Mouse (Mus musculus): ENCODE results near the gene Tex12. TPM values are rescaled to one million over a fixed set of nuclear protein-coding genes. Genes with fewer than 3 reads are reported as not detected.

The Tex12 gene
- polyA plus RNA-seq, 1 experiment from 2014 or later = not detected

Other genes with a start within 250 kb of the Tex12 start
- gene Rpl10-ps3, start 216.4 kb downstream of the Tex12 start, polyA plus RNA-seq (2015; fragmentation: Nextera tagmentation; extraction: Ambion mirVana) = 114 and 126 TPM in 2 replicates
- gene Plet1, start 66.8 kb downstream of the Tex12 start, polyA plus RNA-seq (2015; fragmentation: Nextera tagmentation; extraction: Ambion mirVana) = 0.22 and 0.44 TPM in 2 replicates
- 86.8 and 94.1 TPM in 2 replicates for gene Pts, start 32.6 kb downstream of the Tex12 start, polyA plus RNA-seq (2015; fragmentation: Nextera tagmentation; extraction: Ambion mirVana)
- 15.8 and 16.5 TPM in 2 replicates for gene Il18, start 6.5 kb downstream of the Tex12 start, polyA plus RNA-seq (2015; fragmentation: Nextera tagmentation; extraction: Ambion mirVana)
- gene Bco2, start 6.1 kb downstream of the Tex12 start, polyA plus RNA-seq (2015; fragmentation: Nextera tagmentation; extraction: Ambion mirVana) = 0.52 and 0.61 TPM in 2 replicates
- 205 and 215 TPM in 2 replicates for gene Sdhd, start 42.5 kb upstream of the Tex12 start, polyA plus RNA-seq (2015; fragmentation: Nextera tagmentation; extraction: Ambion mirVana)
- gene Timm8b, start 42.6 kb upstream of the Tex12 start, polyA plus RNA-seq (2015; fragmentation: Nextera tagmentation; extraction: Ambion mirVana) = 308 and 327 TPM in 2 replicates
- 2.7 and 4.1 TPM in 2 replicates for gene Pih1d2, start 56.0 kb upstream of the Tex12 start, polyA plus RNA-seq (2015; fragmentation: Nextera tagmentation; extraction: Ambion mirVana)
- gene Nkapd1, start 56.1 kb upstream of the Tex12 start, polyA plus RNA-seq (2015; fragmentation: Nextera tagmentation; extraction: Ambion mirVana) = 19.7 and 20.6 TPM in 2 replicates
- gene Dlat, start 98.5 kb upstream of the Tex12 start, polyA plus RNA-seq (2015; fragmentation: Nextera tagmentation; extraction: Ambion mirVana) = 43.4 and 44.3 TPM in 2 replicates
- 28.5 and 29.7 TPM in 2 replicates for gene Dixdc1, start 178.2 kb upstream of the Tex12 start, polyA plus RNA-seq (2015; fragmentation: Nextera tagmentation; extraction: Ambion mirVana)
- 1.5 and 1.7 TPM in 2 replicates for gene 2310030G06Rik, start 185.2 kb upstream of the Tex12 start, polyA plus RNA-seq (2015; fragmentation: Nextera tagmentation; extraction: Ambion mirVana)
- gene Cryab, start 190.0 kb upstream of the Tex12 start, polyA plus RNA-seq (2015; fragmentation: Nextera tagmentation; extraction: Ambion mirVana) = 10.1 and 17.3 TPM in 2 replicates
- 0.81 and 0.96 TPM in 2 replicates for gene Hspb2, start 191.0 kb upstream of the Tex12 start, polyA plus RNA-seq (2015; fragmentation: Nextera tagmentation; extraction: Ambion mirVana)
- gene Fdxacb1, start 206.9 kb upstream of the Tex12 start, polyA plus RNA-seq (2015; fragmentation: Nextera tagmentation; extraction: Ambion mirVana) = 12.0 and 13.3 TPM in 2 replicates
- gene Alg9, start 213.7 kb upstream of the Tex12 start, polyA plus RNA-seq (2015; fragmentation: Nextera tagmentation; extraction: Ambion mirVana) = 51.0 and 54.1 TPM in 2 replicates
- gene 1110032A03Rik, start 214.2 kb upstream of the Tex12 start, polyA plus RNA-seq (2015; fragmentation: Nextera tagmentation; extraction: Ambion mirVana) = 52.5 and 56.1 TPM in 2 replicates